Mouse (Mus musculus): ENCODE measurements around the gene Adamts3.

Gene Adamts3

DNA sequence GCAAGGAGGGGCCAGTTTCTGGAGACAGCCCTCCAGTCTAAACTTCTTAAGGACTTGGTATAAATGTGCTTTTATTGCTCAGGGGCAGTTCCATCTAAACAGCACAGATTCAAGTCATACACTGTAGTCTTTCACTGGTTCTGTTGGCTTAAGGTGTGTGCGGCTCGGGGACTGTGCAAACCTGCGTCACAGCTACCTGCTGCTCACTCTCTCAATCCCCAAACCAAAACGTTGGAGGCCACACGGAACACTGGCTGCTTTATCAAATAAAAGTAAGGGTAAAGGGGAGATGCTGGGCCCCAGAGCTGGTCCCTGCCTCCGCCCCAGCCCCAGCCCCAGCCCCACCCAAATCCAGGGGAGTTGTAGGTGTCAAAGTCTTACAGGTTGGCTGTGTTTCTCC lies 66.5 kb downstream of the Adamts3 start:
- no peak for DNase-seq (ENCODE audit: low spot score)

DNA sequence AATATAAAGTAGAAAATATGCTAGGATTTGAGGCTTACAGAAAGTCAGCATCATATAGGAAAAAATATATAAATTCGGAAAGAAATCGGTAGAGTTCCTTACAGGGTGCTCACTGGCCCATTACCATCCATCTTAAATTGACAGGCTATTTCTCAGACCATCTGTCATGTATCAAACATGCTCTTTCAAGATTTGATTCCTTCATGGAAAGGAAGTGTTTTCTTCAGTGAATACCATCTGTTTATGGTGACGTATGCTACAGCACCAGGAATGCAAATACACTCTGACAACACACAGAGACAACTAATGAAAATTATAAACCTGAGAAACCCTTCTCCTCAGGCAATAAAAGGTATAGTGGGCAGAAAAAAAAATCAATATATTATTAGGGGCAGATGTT lies 68.6 kb downstream of the Adamts3 start:
- DNase-seq (ENCODE audit: low spot score), result no peak

DNA sequence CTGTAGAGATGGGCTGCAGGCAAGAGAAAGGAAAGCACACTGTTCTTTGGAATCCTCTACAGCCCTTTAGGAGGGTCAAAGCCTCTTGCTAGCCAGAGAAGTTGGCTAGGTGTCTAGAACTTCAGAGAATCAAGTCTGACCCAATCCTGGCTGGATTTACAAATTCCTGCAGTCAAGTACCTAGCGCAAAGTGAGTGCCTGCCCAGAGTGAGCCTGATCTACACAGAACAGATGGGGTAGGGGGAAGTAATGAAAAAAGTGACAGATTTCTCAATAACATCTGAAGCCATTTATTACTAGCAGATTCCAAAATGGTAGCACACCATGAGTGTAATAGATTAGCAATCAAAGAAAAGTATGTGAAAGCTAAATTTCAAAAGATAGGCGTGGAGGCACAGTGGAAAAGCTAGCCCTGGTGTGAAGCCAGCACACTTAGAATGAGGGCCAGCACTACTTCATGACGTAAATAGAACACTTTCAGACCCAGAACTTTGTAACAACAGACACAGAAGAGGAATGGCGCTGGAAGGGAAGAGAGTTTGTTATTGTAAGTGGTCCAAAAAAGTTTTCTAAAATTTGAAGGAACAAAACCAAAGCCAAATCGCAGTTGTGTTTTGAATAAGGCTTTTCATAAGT lies 82.8 kb downstream of the Adamts3 start:
- DNase-seq (ENCODE audit: low spot score), result no peak

DNA sequence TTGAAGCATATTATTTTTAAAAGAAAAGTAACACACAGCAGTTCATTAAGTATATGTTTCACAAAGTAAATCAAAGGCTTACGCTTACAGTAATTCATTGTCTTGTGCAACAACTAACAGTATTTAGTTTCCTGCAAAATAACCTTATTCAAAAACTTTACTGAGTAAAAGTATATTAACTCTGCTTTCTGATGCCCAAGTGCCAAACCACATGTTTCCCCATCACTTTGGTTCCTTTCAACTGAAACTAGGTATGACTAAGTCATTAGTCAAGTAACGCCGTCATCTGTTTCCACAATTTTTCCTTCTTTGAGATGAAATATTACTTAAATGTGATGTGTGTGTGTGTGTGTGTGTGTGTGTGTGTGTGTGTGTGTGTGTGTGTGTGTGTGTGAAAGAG lies 89.4 kb downstream of the Adamts3 start:
- DNase-seq (ENCODE audit: low spot score), result no peak

DNA sequence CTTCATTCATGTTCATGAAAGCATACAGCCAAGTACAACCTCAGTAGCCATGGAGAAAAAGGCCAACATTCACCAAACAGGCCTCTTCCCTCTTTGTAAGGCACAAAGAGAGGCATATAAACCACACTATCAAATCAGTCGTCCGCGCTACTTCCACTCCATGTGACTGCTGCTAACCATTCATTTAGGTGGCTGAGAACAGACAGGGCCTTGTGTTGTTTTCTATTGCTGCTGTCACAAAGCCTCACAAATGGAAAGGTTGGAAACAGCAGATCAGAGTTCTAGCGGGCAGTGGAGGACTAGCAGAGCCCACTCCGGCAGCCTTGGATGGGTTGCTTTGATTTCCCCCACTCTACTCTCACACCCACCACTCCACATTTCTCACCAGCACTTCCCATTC lies 98.5 kb downstream of the Adamts3 start:
- no peak for DNase-seq (ENCODE audit: low spot score)

DNA sequence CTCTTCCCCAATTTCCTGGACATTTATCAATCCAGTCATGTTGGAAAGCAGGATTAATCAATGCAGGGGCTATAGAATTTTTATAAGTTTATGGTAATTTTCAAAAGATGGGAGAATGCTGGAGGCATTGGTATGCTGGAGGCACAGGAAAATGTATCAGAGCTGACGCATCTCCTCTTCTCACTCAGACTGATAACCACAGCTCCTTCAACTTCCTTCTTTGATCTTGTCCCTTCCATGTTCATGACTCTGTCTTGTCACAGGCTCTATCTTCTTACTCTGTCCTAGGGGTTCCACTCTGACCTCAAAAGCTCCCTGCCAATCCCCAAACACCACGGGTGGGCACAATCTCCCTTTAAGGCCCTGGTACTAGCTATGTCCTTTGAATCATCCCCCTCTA lies 103.3 kb downstream of the Adamts3 start:
- DNase-seq (ENCODE audit: low spot score), result no peak

DNA sequence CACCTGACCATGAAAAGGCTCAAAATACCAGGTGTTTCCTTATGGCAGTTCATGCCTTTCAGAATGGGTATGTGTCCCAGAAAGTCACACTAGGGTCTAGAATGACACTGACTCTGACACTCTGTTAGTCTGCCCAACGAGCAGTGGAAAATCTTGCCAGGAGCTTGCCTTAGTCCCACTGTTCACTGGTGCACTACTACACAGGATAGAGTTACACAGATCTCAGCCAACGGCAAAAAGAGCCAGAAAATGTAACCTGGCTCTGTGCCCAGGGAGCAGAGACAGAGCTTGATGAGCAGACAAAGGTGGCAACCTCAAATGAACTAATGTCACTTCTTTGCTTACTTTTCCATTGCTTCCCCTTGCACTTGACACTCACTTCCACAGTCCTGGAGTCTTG lies 104.5 kb downstream of the Adamts3 start:
- no peak for DNase-seq (ENCODE audit: low spot score)

DNA sequence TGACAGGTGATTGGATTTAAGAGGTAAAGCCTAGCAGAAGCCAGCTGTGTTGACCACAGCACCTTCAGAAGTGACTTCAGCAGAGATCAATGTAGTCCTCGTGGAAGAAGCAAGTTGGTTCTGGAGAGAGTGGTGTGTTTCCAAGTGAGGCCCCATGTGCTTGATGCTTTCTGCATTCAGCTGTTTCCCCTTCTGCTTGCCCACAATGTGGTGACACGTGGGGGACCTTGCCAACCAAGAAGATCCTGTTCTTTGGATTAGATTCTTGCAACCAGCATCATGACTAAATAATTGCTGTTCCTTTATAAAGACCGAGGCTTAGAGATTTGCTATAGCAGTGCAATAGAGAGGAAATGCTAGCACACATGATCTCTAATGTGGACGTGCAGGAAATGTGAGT lies 105.7 kb downstream of the Adamts3 start:
- no peak for DNase-seq (ENCODE audit: low spot score)

DNA sequence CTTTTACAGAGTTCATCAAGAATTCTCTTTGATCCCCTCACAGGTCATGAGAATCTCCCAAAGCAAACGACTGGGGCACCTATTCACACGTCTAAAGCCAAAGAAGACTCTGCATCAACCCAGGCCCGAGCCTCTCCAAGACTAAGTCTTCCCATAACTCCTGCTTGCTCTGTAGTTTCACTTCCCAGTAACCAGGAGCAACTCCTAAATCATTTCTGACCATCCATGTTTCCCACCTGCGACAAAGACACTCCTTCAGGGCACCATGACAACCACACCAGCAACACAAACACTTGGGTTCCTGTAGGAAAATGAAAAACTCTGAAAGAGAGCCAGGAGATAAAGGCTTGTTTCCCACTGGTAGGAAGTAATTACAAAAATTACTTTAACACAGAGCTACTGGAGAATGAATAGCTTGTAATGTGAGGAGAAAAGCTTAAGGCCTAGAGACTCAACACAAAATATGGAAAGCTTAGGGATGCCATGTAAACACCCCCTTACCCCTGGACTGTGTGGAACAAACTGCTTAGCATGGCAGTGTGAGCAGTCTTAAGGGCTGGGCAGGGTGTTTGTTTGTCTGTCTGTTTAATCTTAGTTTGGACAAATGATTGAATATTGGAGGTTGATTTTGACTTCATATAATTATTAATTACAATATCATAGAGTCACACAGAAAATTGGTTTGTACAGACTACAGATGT lies 112.3 kb downstream of the Adamts3 start:
- no peak for DNase-seq (ENCODE audit: low spot score)

DNA sequence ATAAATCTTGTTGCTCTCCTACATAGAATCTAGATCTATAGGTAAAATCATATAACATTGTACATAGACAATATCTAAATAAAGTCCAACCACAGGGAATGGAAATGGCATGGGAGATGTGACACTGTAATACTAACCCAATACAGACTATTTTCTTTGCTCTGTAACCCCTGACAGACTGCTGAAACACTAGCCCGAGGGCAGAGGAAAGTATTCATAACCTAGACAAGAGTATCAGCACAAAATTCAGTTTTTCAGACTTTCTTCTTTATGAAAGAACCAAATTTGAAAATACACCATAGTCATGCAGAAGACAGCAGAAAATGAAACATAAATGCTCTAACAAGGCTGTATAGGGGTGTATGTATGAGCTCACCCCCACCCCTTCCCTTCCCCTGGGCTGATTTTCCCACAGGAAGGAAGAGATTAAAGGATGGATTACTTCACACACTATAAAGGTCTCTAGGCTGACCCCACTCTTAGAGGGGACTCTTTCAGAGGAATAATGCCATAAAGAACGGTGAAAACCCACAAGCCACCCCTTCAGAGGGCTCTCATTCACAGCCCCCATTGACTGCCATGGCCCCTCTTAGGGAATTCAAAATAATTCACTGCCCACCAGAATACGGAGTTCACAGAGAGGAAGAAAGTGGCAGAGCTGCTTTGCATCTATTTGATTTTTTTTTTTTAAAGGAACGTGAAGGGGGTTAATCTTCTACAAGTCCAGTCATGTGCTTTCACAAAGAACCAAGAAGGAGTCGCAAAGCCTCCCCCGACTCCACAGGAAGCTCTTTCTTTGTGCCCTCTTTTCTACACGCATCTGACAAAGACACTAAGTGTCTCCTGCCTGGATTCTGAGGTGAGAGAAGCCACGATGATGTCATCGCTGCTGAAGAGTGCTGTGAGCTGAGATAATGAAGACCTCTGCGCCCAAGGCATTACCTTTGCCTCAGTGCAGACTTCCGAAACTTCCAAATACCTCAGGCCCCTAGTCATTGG lies 119.6 kb downstream of the Adamts3 start:
- DNase-seq (ENCODE audit: low spot score), result no peak

DNA sequence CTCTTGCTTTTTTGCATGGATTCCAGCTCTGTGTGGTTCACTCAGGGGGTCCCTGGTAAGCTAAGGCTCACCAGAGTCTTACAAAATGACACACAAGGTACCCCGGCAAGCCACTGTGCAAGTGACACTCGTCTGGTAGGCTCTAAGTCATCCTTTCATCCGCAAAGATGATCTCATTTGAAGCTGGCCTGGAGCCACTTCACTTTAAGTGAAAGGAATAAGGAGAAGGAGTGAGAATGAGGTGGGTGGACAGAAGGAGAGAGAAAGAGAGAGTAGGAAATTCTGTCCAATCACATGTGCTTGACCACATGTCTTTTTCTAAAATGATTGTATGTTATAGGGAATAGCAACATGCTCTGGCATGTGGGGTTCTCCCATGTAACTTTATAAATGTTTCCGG lies 122.8 kb downstream of the Adamts3 start:
- no peak for DNase-seq (ENCODE audit: low spot score)

DNA sequence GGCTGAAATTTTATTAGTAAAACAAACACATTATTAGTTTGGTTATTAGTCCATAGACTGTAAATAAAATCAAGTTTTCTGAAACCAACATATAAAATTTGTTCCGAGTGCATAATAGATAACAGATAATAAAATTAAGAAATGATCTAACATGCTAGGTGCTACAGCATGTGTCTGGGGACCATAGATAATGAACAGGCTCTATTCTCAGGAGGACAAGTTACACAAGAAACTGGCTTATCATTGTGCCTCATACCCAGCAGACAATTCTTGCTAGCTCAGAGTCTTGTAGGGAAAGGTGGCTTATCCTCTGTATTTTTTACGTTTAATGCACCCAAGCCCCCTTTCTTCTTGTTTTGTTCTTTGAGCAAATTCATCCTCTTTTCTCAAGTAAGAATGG lies 131.3 kb downstream of the Adamts3 start:
- DNase-seq (ENCODE audit: low spot score), result no peak

DNA sequence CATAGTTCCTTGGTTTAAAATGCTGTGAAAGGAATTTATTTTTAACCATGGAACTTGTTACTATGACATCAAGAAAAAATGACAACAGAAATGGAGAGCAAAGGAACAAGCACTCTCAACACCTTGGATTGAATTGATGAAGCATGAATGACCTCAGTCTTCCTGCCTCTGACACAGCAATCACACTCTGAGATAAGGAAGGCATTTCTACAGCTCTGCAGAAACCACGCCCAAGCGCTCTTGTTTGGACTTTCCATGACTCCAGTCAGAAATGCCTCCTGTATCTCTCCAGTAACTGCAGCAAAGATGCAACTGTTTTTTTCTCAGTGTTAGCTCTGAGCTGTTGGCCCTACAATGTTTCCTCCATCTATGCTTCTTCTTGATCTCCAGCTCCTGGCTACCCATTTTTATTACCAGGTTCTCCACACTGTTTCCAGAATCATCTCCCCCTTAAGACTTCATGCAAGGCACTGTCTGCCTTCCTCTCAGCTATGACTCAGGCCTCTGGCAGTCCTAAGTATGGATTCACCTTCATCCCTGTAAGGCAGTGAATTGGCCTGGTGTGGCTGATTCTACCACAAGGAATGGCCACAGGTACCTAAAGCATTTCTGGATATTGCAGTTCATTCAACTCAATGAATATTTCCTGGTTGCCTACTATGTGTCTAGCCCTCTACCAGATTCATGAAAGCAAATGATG lies 134.8 kb downstream of the Adamts3 start:
- no peak for DNase-seq (ENCODE audit: low spot score)

DNA sequence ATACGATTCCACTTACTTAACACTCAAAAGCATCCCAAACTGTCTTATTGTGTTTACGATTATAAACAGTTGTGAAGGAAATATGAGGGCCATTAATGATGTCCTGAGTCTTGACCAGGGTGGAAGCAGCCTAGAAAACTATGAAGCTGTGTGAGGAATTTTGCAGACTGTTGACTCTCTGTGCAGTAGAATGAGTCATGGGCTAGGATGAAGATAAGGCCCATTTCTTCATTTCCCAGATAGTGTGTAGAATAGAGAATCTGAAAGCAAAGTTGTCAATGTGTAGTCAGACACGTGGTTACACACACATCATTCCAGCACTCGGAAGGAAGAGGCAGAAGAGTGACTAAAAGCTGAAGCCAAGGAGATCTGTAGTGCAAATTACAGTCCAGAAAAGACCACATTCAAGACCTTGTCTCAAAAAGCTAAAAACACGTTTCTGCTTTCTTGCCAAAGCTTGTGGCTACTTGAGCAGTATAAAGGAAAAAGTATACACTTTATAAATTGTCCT lies 135.9 kb downstream of the Adamts3 start:
- no peak for DNase-seq (ENCODE audit: low spot score)

DNA sequence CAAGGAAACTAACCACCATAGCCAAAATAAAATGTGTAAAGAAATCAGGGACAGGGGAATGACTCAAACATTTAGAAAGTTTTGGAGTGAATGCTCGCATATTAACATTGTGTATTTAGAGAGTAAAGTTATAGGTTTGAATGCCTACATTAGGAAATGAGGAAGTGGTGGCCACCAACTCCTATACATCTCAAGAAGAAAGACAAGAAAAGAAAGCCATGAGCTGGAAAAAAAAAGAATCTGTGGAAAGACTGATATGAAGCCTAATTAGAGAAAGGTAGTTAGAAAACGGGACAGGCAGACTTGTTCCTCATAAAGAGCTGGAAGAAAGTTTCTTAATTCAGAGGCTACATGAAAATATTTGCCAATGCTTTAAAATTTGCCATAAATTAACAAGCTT lies 138.0 kb downstream of the Adamts3 start:
- no peak for DNase-seq (ENCODE audit: low spot score)

DNA sequence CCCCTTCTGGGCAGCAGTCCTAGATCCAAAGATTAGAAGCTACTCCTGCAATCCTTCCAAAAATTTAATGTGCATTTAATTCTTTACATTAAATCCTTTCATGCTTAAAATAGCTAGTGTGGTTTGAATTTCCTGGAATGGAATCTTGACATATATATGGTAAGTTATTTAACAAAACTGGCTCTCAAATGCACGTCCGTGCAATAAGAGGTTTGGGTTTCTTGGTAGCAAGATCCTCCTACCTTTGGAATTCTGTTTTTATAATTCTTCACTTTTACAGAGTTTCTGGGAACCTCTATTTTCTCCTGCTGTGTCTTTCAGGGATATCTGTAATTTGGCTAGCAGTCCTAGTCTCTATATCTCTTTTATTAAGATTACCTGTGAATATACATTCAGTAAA lies 148.4 kb downstream of the Adamts3 start:
- no peak for DNase-seq (ENCODE audit: low spot score)

DNA sequence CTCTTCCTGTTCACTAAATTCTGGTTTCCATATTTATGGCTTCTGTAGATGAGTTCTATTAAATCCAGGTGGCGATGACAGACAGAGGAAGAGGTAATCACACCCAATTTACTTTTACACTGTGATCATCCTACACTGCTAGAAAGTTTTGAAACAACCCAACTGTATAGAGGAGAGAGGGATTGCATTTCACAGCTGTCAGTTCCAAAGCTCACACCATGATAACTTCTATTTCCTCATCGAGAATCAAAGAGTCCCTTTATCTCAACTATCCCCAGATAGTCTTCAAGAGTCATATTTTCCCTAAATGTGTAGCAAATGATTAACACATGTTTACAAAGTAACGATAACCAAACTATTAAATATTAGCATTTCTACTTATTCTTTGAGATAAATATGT lies 152.7 kb downstream of the Adamts3 start:
- no peak for DNase-seq (ENCODE audit: low spot score)

DNA sequence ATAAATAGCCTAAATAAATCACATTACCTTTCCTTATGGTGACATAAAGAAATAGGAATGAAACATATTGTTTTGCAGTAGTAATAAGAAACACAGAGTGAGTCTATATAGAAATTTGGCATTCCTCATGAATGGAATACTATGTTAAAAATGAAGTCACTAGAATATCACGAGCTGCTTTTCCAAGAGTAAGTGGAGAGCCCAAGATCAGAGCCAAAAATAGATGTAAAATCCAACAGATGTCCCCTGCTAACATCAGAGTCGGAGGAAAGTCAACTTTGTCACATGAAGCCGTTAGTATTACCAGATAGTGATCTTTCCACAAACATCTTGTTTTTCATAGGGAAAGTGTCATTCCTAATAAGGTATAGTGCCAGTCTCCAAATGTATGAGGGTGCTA lies 155.0 kb downstream of the Adamts3 start:
- DNase-seq (ENCODE audit: low spot score), result no peak

DNA sequence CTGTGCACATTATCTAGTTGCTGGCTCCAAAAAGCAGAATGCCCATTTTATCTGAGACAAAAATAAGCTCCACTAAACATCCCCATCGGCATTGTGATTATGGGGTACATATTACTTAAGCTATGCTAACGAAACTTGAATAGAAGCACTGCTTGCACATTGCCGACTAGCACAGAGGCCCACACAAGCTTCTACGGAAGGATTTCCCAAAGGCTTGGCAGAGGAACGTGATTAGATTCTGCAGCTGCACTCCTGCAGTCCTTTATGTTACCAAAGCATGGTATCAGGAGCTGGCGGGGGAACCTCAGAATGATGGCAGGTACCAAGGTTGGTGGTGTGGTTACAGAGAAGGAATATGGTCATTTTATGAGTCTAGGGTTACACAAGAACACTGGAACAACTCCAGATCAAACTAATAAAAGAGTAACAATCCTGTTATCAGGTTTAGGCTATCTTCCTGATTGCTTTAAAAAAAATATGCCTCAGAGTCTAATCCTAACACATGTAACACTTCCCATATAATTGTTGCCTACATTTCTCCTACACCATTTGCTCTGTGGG lies 155.6 kb downstream of the Adamts3 start:
- no peak for DNase-seq (ENCODE audit: low spot score)

DNA sequence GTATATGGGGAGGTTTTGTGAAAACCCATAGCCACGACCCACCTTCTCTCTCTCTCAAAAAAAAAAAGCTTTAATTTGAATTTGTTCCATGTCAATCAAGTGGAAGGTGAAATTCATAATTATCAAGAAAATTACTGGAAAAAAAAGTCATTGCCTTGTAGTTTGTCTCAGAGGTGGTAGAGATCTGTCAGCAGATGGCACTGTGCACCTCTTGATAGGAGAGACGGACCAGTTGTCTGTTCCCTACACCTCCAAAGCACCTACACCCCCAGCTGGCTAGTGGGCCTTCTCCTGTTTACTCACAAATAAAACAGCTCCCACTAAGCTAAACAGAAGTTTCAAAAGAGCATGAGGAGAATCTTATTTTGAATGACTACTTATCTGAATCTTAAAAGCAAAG lies 168.6 kb downstream of the Adamts3 start:
- DNase-seq (ENCODE audit: low spot score), result no peak

DNA sequence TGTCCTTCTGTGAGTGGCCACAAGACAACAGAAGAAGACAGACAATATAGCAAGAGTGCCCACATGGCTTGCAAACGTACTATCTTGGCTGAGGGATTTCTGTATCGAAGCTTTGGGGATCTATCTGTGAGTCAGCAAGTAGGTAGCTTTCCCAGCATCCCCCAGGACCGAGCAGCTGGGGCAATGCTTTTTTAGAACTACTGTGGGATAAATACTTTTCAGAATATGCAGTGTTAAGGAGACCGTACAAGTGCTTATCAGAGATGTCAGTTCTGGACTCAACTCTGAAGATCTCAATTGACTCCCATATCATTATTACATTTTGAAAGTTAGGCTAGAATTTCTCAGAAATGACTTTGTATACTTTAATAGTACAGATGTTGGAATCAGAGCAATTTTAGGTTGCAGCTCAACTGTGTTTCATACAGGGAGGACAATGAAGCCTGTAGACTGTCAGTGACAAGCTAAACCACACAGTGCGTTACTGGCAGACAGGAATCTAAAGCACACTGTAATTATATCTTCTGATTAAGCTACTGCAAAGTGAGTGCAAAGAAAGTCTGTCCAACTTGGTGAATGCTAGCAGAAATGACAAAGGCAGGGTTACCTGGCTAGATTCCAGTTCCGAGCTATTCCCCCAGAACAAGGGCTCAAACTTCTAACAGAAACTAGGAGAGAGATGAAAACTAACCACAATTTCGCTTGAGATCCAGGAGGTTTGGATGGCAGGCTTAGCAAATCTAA lies 171.8 kb downstream of the Adamts3 start:
- DNase-seq (ENCODE audit: low spot score), result no peak

Measured in ovary, postnatal 36 days (tissue).